Mouse (Mus musculus): Measurements from ENCODE around the gene Rex1bd.

Gene Rex1bd

GRCm38 (mm10) chr8:70500386-70501301 lies 5.9 kb downstream of the Rex1bd start:
- no peak for DNase-seq

GRCm38 (mm10) chr8:70495771-70496062 lies 10.8 kb downstream of the Rex1bd start:
- DNase-seq = no peak

GRCm38 (mm10) chr8:70495001-70495770 lies 11.4 kb downstream of the Rex1bd start:
- no peak for DNase-seq

- no peak for DNase-seq
These were observed 12.1 kb downstream of the Rex1bd start for GRCm38 (mm10) chr8:70494416-70494945.

GRCm38 (mm10) chr8:70493692-70494415 lies 12.7 kb downstream of the Rex1bd start:
- no peak for DNase-seq

- no peak for DNase-seq
These were observed 13.6 kb downstream of the Rex1bd start, which contains the start of gene Crlf1 for GRCm38 (mm10) chr8:70492664-70493640. Crlf1 (plus strand) TSS chr8:70493158.

GRCm38 (mm10) chr8:70490880-70491495 lies 15.6 kb downstream of the Rex1bd start:
- DNase-seq = no peak

- no peak for DNase-seq
These were observed 16.3 kb downstream of the Rex1bd start for GRCm38 (mm10) chr8:70490061-70490879.

GRCm38 (mm10) chr8:70489576-70489975 lies 17.0 kb downstream of the Rex1bd start:
- DNase-seq = no peak

GRCm38 (mm10) chr8:70488931-70489470 lies 17.6 kb downstream of the Rex1bd start:
- no peak for DNase-seq

- DNase-seq = no peak
These were observed 18.4 kb downstream of the Rex1bd start for GRCm38 (mm10) chr8:70487993-70488796.

- DNase-seq = peak; percentile 55
These were observed 19.5 kb downstream of the Rex1bd start, which contains the start of gene Tmem59l for GRCm38 (mm10) chr8:70486941-70487520. Tmem59l (minus strand) TSS chr8:70487358.

- no peak for DNase-seq
These were observed 20.3 kb downstream of the Rex1bd start for GRCm38 (mm10) chr8:70486191-70486681.

GRCm38 (mm10) chr8:70482943-70483342 lies 23.6 kb downstream of the Rex1bd start:
- DNase-seq = no peak

- DNase-seq = peak; percentile 92
These were observed 24.6 kb downstream of the Rex1bd start for GRCm38 (mm10) chr8:70481908-70482307.

GRCm38 (mm10) chr8:70477269-70477982 lies 29.1 kb downstream of the Rex1bd start:
- no peak for DNase-seq

- peak; percentile 95 for DNase-seq
These were observed 30.0 kb downstream of the Rex1bd start, which contains the start of gene Klhl26 for GRCm38 (mm10) chr8:70476333-70477268. Klhl26 (minus strand) TSS chr8:70476968.

Data from layer of hippocampus, adult 9-11 months (tissue).